Mouse (Mus musculus): Measurements from ENCODE around the gene Uap1l1. TPM values are rescaled to one million over a fixed set of nuclear protein-coding genes. Genes with fewer than 3 reads are reported as not detected.

Uap1l1 gene
- 3.7 and 4.6 TPM in 2 replicates for polyA plus RNA-seq (2012; rRNA removed)

DNA sequence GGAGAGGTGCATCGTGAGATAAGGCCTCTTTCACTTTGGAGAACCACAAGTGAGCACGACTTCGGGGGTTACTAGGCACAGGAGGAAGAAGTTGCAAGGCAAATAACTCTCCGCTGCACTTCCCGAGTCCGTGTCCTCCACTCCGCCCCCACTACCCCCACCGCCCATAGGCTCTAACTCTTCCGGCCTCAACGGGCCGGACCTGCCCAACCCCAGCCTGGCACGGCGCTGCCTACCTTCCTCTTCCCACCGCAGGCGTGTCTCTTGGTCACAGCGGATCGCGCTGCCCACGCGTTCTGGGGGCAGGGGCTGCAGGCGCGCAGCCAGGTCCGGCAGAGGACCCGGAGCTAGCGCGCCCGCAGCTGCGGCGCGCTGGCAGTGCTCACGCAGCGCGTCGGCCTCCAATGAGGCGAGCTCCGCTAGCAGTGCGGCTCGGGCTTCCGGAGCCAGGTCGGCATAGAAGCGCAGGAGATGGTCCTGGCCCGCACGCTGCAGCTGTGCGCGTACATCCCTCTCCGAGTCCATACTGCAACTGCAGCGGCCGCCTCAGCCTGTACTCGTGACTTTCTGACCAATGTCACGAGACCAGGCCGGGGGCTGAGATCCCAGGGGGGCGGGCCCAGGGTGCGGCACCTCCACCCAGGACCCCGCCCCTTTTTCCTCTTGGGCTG, at the start of gene Uap1l1:
Uap1l1 (minus strand) TSS at position 592 of the 671 bp plus-strand sequence.

DNA sequence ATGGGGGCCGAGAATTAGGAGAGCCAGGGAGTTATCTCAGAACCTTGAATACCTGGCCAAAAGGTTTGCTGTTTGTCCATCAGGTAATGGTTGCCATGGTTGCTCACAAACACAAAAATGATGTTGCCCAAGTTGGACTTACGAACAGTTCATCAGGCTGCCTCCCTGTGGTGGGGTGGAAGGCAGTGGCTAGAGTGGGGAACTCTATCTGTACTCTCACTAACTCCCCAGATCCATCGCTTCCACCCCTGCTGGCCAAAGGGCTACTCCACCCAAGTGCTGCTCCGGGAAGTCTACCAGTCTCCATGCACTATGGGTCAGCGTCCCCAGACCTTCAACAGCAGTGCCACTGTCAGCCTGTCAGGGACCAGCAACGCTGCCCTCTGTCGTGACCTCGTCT, 33.6 kb upstream of the Uap1l1 start, which contains the start of gene Npdc1:
Npdc1 (plus strand) TSS at position 301 of the 400 bp plus-strand sequence.

GRCm38 (mm10) chr2:25395721-25396596, 30.5 kb upstream of the Uap1l1 start, which contains the start of gene Entpd2:
Gene Entpd2 (plus strand): TSS chr2:25395874.

GRCm38 (mm10) chr2:25371764-25372643, 6.5 kb upstream of the Uap1l1 start, which contains the start of gene Sapcd2:
Gene Sapcd2 (plus strand): TSS chr2:25372321.

DNA sequence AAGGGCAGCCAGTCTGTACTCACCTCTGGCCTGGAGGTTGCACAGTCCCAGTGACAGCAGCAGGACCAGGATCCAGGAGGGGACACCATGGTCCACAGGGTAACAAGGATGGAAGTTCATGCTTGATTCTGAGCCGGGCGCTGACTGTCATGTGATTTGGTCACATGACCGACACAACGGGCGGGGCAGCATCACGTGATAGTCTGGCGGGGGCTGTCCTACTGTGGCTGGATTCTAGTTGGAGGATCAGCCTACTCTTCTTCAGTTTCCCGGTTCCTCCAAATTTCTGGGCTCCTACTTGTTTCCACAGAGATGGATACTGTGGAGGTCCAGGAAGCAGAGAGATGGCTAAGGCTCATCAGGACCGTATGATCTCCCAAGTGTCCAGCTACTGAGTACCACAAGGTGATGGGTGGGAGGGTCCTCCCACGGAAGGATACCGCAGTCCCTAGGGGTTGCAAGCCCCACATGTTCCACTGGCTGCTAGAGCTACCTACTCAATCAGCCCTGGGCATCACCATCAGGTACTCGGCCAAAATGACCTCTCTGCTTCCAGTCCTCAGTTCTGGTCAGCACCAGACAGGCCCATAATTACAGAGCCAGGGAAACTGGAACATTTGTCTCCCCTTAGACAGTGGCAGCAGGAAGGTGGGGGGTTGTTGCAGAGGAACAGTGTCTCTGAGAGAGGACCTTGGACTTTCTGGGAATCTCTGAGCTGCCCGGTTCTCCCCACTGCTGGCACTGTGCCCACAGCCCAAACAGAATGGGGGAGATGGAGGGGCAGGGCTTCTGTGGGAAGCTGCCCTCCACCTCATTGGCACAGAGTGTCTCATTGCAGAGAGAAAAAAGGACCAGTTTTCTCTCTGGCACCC, 9.0 kb downstream of the Uap1l1 start, which contains the start of gene Dpp7:
Dpp7 (minus strand) TSS at position 152 of the 872 bp plus-strand sequence.

GRCm38 (mm10) chr2:25332286-25333160, 33.0 kb downstream of the Uap1l1 start, which contains the start of gene Man1b1:
Gene Man1b1 (plus strand): TSS chr2:25332338.

GRCm38 (mm10) chr2:25318971-25319773, 46.3 kb downstream of the Uap1l1 start, which contains the start of gene Grin1:
Gene Grin1 (minus strand): TSS chr2:25319187.

Other genes with a start within 250 kb of the Uap1l1 start
- 26.0 and 28.6 TPM in 2 replicates for gene Nrarp, start 184.9 kb downstream of the Uap1l1 start, polyA plus RNA-seq (2012; rRNA removed)
- 1.9 and 2.2 TPM in 2 replicates for gene Tor4a, start 168.8 kb downstream of the Uap1l1 start, polyA plus RNA-seq (2012; rRNA removed)
- 69.1 and 73.7 TPM in 2 replicates for gene Nelfb, start 154.2 kb downstream of the Uap1l1 start, polyA plus RNA-seq (2012; rRNA removed)
- gene Stpg3, start 151.0 kb downstream of the Uap1l1 start, polyA plus RNA-seq (2012; rRNA removed), result 0.05 TPM in 1 of 2 replicates, not detected in the other
- gene Fam166a, start 146.9 kb downstream of the Uap1l1 start, polyA plus RNA-seq (2012; rRNA removed), result 0.13 TPM in 2 replicates
- 424 and 435 TPM in 2 replicates for gene Tubb4b, start 141.0 kb downstream of the Uap1l1 start, polyA plus RNA-seq (2012; rRNA removed)
- gene Slc34a3, start 131.3 kb downstream of the Uap1l1 start, polyA plus RNA-seq (2012; rRNA removed), result 0.03 TPM in 1 of 2 replicates, not detected in the other
- 0.05 TPM in 1 of 2 replicates, not detected in the other for gene Rnf224, start 128.9 kb downstream of the Uap1l1 start, polyA plus RNA-seq (2012; rRNA removed)
- gene Rnf208, start 123.4 kb downstream of the Uap1l1 start, polyA plus RNA-seq (2012; rRNA removed), result 126 and 144 TPM in 2 replicates
- gene Cysrt1, start 123.2 kb downstream of the Uap1l1 start, polyA plus RNA-seq (2012; rRNA removed), result 0.37 and 3.0 TPM in 2 replicates
- gene AL732309.1, start 118.8 kb downstream of the Uap1l1 start, polyA plus RNA-seq (2012; rRNA removed), result 16.6 and 17.1 TPM in 2 replicates
- gene Tmem203, start 110.2 kb downstream of the Uap1l1 start, polyA plus RNA-seq (2012; rRNA removed), result 22.0 and 25.2 TPM in 2 replicates
- 6.2 and 6.9 TPM in 2 replicates for gene Tprn, start 103.1 kb downstream of the Uap1l1 start, polyA plus RNA-seq (2012; rRNA removed)
- 123 TPM in 2 replicates for gene Ssna1, start 93.2 kb downstream of the Uap1l1 start, polyA plus RNA-seq (2012; rRNA removed)
- 107 and 110 TPM in 2 replicates for gene Anapc2, start 93.2 kb downstream of the Uap1l1 start, polyA plus RNA-seq (2012; rRNA removed)
- not detected in 2 replicates for gene Tmem210, start 77.5 kb downstream of the Uap1l1 start, polyA plus RNA-seq (2012; rRNA removed)
- 0.05 TPM in 1 of 2 replicates, not detected in the other for gene Lrrc26, start 75.8 kb downstream of the Uap1l1 start, polyA plus RNA-seq (2012; rRNA removed)
- 60.3 and 61.9 TPM in 2 replicates for gene Grin1, start 46.5 kb downstream of the Uap1l1 start, polyA plus RNA-seq (2012; rRNA removed)
- gene Man1b1, start 33.3 kb downstream of the Uap1l1 start, polyA plus RNA-seq (2012; rRNA removed), result 24.1 and 24.3 TPM in 2 replicates
- 40.8 and 43.8 TPM in 2 replicates for gene Dpp7, start 9.3 kb downstream of the Uap1l1 start, polyA plus RNA-seq (2012; rRNA removed)
- 16.3 and 17.1 TPM in 2 replicates for gene Sapcd2, start 6.6 kb upstream of the Uap1l1 start, polyA plus RNA-seq (2012; rRNA removed)
- 9.8 and 11.4 TPM in 2 replicates for gene Entpd2, start 30.2 kb upstream of the Uap1l1 start, polyA plus RNA-seq (2012; rRNA removed)
- 549 and 616 TPM in 2 replicates for gene Npdc1, start 33.7 kb upstream of the Uap1l1 start, polyA plus RNA-seq (2012; rRNA removed)
- 0.20 and 0.26 TPM in 2 replicates for gene Fut7, start 57.6 kb upstream of the Uap1l1 start, polyA plus RNA-seq (2012; rRNA removed)
- gene Abca2, start 63.0 kb upstream of the Uap1l1 start, polyA plus RNA-seq (2012; rRNA removed), result 42.3 and 48.1 TPM in 2 replicates
- gene Clic3, start 91.2 kb upstream of the Uap1l1 start, polyA plus RNA-seq (2012; rRNA removed), result 0.82 and 3.4 TPM in 2 replicates
- gene Paxx, start 95.4 kb upstream of the Uap1l1 start, polyA plus RNA-seq (2012; rRNA removed), result 155 and 156 TPM in 2 replicates
- 539 and 800 TPM in 2 replicates for gene Ptgds, start 104.4 kb upstream of the Uap1l1 start, polyA plus RNA-seq (2012; rRNA removed)
- gene Lcn12, start 128.2 kb upstream of the Uap1l1 start, polyA plus RNA-seq (2012; rRNA removed), result not detected in 2 replicates
- 30.0 and 36.6 TPM in 2 replicates for gene Fbxw5, start 135.1 kb upstream of the Uap1l1 start, polyA plus RNA-seq (2012; rRNA removed)
- 2.5 and 4.0 TPM in 2 replicates for gene C8g, start 136.0 kb upstream of the Uap1l1 start, polyA plus RNA-seq (2012; rRNA removed)
- gene Traf2, start 181.3 kb upstream of the Uap1l1 start, polyA plus RNA-seq (2012; rRNA removed), result 9.5 and 10.1 TPM in 2 replicates
- 200 and 205 TPM in 2 replicates for gene Edf1, start 192.2 kb upstream of the Uap1l1 start, polyA plus RNA-seq (2012; rRNA removed)
- gene Mamdc4, start 209.2 kb upstream of the Uap1l1 start, polyA plus RNA-seq (2012; rRNA removed), result 2.7 and 2.8 TPM in 2 replicates
- gene Phpt1, start 209.5 kb upstream of the Uap1l1 start, polyA plus RNA-seq (2012; rRNA removed), result 149 and 150 TPM in 2 replicates
- 32.4 and 41.2 TPM in 2 replicates for gene Ajm1, start 216.1 kb upstream of the Uap1l1 start, polyA plus RNA-seq (2012; rRNA removed)
- 79.9 and 82.9 TPM in 2 replicates for gene Rabl6, start 242.8 kb upstream of the Uap1l1 start, polyA plus RNA-seq (2012; rRNA removed)